Mouse (Mus musculus) spleen, adult 2 months (tissue): ENCODE data around the gene Pigb.

Experiments used
- CTCF ChIP-seq: fragments of 200-500 bp; IDR thresholded peaks from 2 replicates; pipeline ENCODE4 v1.5.1; 2011; ENCODE audit warnings: mild to moderate bottlenecking, inconsistent platforms; ENCODE audit not compliant: insufficient read depth, insufficient read length, insufficient replicate concordance; ENCODE audit errors: extremely low read depth
- POLR2A ChIP-seq: fragments of 200-500 bp; IDR thresholded peaks from 2 replicates; pipeline ENCODE4 v1.6.1; 2011; ENCODE audit warnings: low read depth, low read length, inconsistent platforms

DNA sequence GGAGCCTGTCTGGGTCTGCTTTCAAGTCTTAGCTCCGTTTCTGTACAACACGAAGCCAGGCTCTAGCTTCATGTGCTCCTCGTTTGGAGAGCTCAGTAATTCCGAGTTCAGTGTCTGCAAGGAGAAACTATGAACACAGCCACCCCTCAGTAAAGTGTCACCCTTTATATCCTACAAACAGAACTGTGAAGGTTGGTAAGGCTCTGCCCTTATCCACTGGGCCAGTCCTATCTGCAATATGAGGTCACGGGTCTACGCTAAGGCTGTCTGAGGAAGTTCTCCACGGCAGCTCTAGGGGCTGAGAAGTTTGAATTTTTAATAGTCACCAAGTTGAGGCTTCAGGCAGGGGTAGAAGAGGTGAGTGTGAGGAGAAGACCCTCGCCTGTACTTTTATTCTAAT is 32.2 kb upstream of the Pigb start:
- no peak for TF ChIP-seq CTCF
- no peak for TF ChIP-seq POLR2A
